Mouse (Mus musculus): ENCODE results near the gene Mad2l1bp. TPM values are rescaled to one million over a fixed set of nuclear protein-coding genes. Genes with fewer than 3 reads are reported as not detected.

Mad2l1bp gene
- polyA plus RNA-seq, 1 experiment, result 17.3 TPM

DNA sequence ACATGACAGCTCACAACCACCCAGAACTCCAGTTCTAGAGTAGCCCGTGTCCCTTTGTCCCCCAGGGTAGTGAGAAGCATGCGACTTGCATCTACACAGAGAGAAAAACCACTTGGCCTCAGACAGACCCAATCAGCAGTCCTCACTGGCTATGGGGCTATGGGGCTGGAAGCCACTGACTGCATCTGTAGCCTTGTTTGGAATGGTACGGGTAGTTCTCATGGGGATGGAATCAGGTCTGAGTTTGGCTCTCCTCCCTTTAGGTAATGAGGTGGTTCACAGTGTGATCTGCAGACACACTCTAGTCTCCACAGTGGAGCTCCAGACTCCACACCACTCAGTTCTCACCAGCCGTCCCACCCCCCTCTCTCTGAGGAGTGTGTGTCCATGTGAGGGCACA lies 30.1 kb downstream of the Mad2l1bp start:
- H3K4me1 ChIP-seq (ENCODE audit: control insufficient read depth, insufficient read depth, low read length), result no peaks in the 10 kb centered on the region
- H3K27me3 ChIP-seq (replicated peaks; ENCODE audit: control insufficient read depth, insufficient read depth, low read length), result no peaks in the 10 kb centered on the region
- no peak for DNase-seq
- H3K27ac ChIP-seq (ENCODE audit: insufficient read depth, low read depth, low read length), result no peak overlapping the region
- no peaks in the 10 kb centered on the region; the same call in 1 of the 2 replicates for H3K36me3 ChIP-seq (ENCODE audit: control insufficient read depth, insufficient read depth, low read length)
- TF ChIP-seq POLR2A (IDR thresholded peaks at IDR 0.05; ENCODE audit: low read depth, low read length), result no peak
- TF ChIP-seq CTCF (conservative IDR thresholded peaks at IDR 0.05; ENCODE audit: insufficient read depth, insufficient read length, low read depth, low read length), result no peak
- 90% methylated on average over 4 of the region's 4 CpGs for WGBS
- no peak overlapping the region for H3K4me3 ChIP-seq (ENCODE audit: insufficient read depth, low read depth, low read length)

DNA sequence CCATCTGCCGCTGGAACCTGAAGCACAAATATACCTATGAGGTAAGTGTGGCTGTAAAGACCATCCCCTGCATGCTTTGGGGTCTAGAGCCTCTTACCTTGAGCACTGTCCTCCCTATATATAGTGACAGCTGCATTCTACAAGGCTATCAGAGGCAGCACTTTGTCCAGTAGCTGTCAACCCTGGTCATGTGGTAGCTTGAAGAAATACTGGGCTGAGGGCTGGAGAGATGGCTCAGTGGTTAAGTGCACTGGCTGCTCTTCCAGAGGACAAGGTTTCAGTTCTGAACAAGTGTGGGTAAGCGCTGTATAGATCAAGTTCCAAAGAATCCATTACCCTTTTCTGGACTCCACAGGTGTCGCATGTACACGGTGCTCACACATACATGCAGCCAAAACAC lies 30.6 kb downstream of the Mad2l1bp start:
- TF ChIP-seq POLR2A (IDR thresholded peaks at IDR 0.05; ENCODE audit: low read depth, low read length), result no peak
- no peak for TF ChIP-seq CTCF (conservative IDR thresholded peaks at IDR 0.05; ENCODE audit: insufficient read depth, insufficient read length, low read depth, low read length)
- no peak for DNase-seq
- H3K4me1 ChIP-seq (ENCODE audit: control insufficient read depth, insufficient read depth, low read length), result no peaks in the 10 kb centered on the region
- H3K36me3 ChIP-seq (ENCODE audit: control insufficient read depth, insufficient read depth, low read length), result no peaks in the 10 kb centered on the region; the same call in 1 of the 2 replicates
- 94% methylated on average over 4 of the region's 4 CpGs for WGBS
- H3K27ac ChIP-seq (ENCODE audit: insufficient read depth, low read depth, low read length), result no peak overlapping the region
- no peak overlapping the region for H3K4me3 ChIP-seq (ENCODE audit: insufficient read depth, low read depth, low read length)
- no peaks in the 10 kb centered on the region for H3K27me3 ChIP-seq (replicated peaks; ENCODE audit: control insufficient read depth, insufficient read depth, low read length)

DNA sequence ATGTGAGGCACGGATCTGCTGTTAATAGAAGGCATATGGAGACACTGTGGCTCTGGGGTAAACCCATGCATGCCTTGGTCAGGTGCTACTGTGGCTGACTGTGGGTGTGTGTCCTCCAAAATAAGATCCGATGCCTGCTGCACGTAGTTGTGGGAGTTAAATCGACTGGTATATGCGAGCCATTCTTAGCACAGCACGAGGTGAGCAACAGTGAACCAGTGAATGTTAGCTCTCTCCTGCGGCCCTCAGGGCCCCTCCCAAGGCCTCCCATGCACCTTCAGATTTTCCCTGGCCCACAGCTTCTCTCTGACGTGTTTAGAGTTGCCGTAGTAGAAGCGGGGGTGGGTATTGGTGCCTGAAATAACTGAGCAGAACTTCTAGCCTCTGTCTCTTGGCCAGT lies 33.7 kb downstream of the Mad2l1bp start:
- Histone ChIP-seq H3K27ac (ENCODE audit: insufficient read depth, low read depth, low read length) (no peak overlapping the region), H3K4me1 (ENCODE audit: control insufficient read depth, insufficient read depth, low read length) (no peaks in the 10 kb centered on the region), H3K4me3 (ENCODE audit: insufficient read depth, low read depth, low read length) (no peak overlapping the region), H3K27me3 (replicated peaks; ENCODE audit: control insufficient read depth, insufficient read depth, low read length) (no peaks in the 10 kb centered on the region), H3K36me3 (ENCODE audit: control insufficient read depth, insufficient read depth, low read length) (no peaks in the 10 kb centered on the region; the same call in 1 of the 2 replicates)
- WGBS, result 87% methylated on average over 10 of the region's 10 CpGs
- no peak for DNase-seq
- TF ChIP-seq CTCF (conservative IDR thresholded peaks at IDR 0.05; ENCODE audit: insufficient read depth, insufficient read length, low read depth, low read length) (no peak), POLR2A (IDR thresholded peaks at IDR 0.05; ENCODE audit: low read depth, low read length) (no peak)

DNA sequence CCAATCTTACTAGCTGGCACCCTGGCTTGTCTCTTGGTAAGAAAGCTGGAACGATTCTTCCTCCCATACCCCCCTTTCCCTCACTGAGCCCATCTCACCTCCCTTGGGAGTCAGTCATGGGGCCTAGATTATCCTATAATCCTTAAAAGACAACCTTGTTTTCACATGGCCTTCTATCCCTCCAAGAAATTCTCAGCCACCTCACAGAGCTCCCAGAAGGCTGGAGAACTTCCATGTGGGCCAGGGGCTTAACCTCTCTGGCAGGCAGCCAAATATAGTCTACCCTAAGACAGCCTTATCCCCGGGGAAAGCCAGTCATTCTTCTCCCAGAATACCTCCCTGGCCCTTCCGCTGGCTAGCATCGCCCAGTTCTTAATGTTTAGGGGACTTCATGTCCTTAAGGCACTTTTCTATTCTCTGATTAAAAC lies 34.9 kb downstream of the Mad2l1bp start:
- WGBS, result 61% methylated on average over 4 of the region's 4 CpGs

DNA sequence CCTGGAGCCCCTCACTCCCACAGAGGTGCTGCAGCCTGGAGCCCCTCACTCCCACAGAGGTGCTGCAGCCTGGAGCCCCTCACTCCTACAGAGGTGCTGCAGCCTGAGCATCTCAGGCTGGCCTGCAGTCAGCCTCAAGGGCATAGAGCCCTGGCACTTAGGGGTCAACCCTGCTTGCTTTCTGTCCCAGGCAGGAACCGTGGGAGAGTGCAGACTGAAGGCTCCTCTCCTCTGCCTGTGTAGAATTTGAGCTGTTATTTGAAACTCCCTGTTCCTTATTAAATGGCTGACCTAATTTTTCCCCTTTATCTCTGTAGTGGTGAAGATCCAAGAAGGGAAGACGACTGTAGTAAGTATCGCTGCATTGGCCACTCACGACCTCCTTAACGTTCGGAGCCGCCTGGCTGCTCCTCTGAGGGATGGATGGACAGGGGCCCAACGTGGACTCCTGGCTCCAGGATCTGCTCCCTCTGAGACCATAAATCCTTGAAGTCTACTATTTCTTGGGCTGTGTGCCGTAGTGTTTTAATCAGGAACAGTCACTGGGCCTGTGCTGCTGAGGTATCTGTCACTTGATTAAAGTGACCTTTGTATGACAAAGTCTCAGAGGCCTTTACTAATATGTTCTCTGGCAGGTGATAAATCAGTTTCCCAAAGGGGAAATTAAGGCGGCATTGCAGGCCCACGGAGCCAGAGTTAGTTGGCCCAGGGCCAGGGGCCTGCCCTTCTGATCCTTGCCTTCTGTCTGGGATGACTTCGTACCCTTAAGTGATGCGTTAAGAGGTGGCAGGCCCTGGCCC lies 35.5 kb downstream of the Mad2l1bp start:
- no peak for TF ChIP-seq POLR2A (IDR thresholded peaks at IDR 0.05; ENCODE audit: low read depth, low read length)
- TF ChIP-seq CTCF (conservative IDR thresholded peaks at IDR 0.05; ENCODE audit: insufficient read depth, insufficient read length, low read depth, low read length), result no peak
- Histone ChIP-seq H3K27me3 (replicated peaks; ENCODE audit: control insufficient read depth, insufficient read depth, low read length) (no peaks in the 10 kb centered on the region), H3K4me3 (ENCODE audit: insufficient read depth, low read depth, low read length) (no peak overlapping the region), H3K36me3 (ENCODE audit: control insufficient read depth, insufficient read depth, low read length) (no peaks in the 10 kb centered on the region; the same call in 1 of the 2 replicates), H3K4me1 (ENCODE audit: control insufficient read depth, insufficient read depth, low read length) (no peaks in the 10 kb centered on the region), H3K27ac (ENCODE audit: insufficient read depth, low read depth, low read length) (no peak overlapping the region)
- WGBS, result 45% methylated on average over 13 of the region's 13 CpGs
- peak; percentile 13 for DNase-seq

More for the DNA sequence above, 34.9 kb downstream of the Mad2l1bp start:
- Histone ChIP-seq H3K4me1 (ENCODE audit: control insufficient read depth, insufficient read depth, low read length) (no peaks in the 10 kb centered on the region), H3K4me3 (ENCODE audit: insufficient read depth, low read depth, low read length) (no peak overlapping the region), H3K27me3 (replicated peaks; ENCODE audit: control insufficient read depth, insufficient read depth, low read length) (no peaks in the 10 kb centered on the region), H3K36me3 (ENCODE audit: control insufficient read depth, insufficient read depth, low read length) (no peaks in the 10 kb centered on the region; the same call in 1 of the 2 replicates), H3K27ac (ENCODE audit: insufficient read depth, low read depth, low read length) (no peak overlapping the region)
- no peak for TF ChIP-seq POLR2A (IDR thresholded peaks at IDR 0.05; ENCODE audit: low read depth, low read length)
- no peak for DNase-seq

DNA sequence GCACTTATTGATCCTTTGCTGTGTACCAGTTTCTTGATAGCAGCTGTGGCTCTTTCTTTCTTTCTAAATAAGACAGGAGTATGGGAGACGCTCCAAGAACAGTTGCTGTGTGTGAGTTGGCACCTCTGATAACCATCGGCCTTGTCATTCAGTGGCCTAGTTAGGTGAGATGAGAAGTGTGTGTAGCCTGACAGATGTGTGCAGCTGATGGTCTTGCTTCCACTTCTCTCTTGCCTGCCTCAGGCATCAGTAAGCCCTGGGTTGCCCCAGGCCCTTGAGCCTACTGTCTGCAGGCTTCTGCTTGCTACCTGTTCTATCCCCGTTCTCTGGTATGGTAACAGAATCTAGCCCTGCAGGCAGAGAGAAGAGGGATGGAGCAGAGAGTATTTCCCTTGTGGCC lies 36.5 kb downstream of the Mad2l1bp start:
- no peak for DNase-seq
- WGBS, result 84% methylated on average over 3 of the region's 3 CpGs
- Histone ChIP-seq H3K36me3 (ENCODE audit: control insufficient read depth, insufficient read depth, low read length) (no peaks in the 10 kb centered on the region), H3K27ac (ENCODE audit: insufficient read depth, low read depth, low read length) (no peak overlapping the region), H3K27me3 (replicated peaks; ENCODE audit: control insufficient read depth, insufficient read depth, low read length) (no peaks in the 10 kb centered on the region), H3K4me3 (ENCODE audit: insufficient read depth, low read depth, low read length) (no peak overlapping the region), H3K4me1 (ENCODE audit: control insufficient read depth, insufficient read depth, low read length) (no peaks in the 10 kb centered on the region)
- TF ChIP-seq CTCF (conservative IDR thresholded peaks at IDR 0.05; ENCODE audit: insufficient read depth, insufficient read length, low read depth, low read length) (no peak), POLR2A (IDR thresholded peaks at IDR 0.05; ENCODE audit: low read depth, low read length) (no peak)

DNA sequence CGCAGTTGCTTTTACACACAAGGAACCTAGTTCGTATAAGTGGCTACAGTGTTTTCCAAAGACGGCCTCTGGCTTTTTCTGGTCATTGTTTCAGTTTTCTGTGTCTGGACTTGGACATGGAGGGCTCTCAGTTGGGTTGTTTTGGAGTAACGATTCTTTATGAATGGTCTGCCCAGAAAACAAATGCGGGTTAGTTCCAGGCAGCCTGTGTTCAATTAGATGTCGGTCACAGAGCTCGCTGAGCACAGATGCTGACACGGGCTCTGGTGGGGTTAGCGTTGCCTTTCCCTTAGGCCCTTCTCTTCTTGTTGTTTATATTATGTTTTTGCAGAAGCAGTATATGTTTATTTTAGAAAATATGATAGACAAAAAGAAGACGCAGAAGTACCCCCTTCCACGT lies 37.2 kb downstream of the Mad2l1bp start:
- Histone ChIP-seq H3K4me3 (ENCODE audit: insufficient read depth, low read depth, low read length) (no peak overlapping the region), H3K36me3 (ENCODE audit: control insufficient read depth, insufficient read depth, low read length) (no peaks in the 10 kb centered on the region), H3K27me3 (replicated peaks; ENCODE audit: control insufficient read depth, insufficient read depth, low read length) (no peaks in the 10 kb centered on the region), H3K27ac (ENCODE audit: insufficient read depth, low read depth, low read length) (no peak overlapping the region), H3K4me1 (ENCODE audit: control insufficient read depth, insufficient read depth, low read length) (no peaks in the 10 kb centered on the region)
- DNase-seq, result no peak
- 86% methylated on average over 11 of the region's 11 CpGs for WGBS
- TF ChIP-seq POLR2A (IDR thresholded peaks at IDR 0.05; ENCODE audit: low read depth, low read length) (no peak), CTCF (conservative IDR thresholded peaks at IDR 0.05; ENCODE audit: insufficient read depth, insufficient read length, low read depth, low read length) (no peak)
